Mouse (Mus musculus) MEL (cell line): ENCODE measurements around the gene Fam78b. TPM values are rescaled to one million over a fixed set of nuclear protein-coding genes. Genes with fewer than 3 reads are reported as not detected.

Source experiments
- DNase-seq: peaks from one replicate; pipeline ENCODE4 v3.0.0; 2011; ENCODE audit warnings: low read depth, low spot score
- H3K27ac ChIP-seq: 2 replicates; pipeline ENCODE4 v1.5.1; 2012; ENCODE audit warnings: low read depth, mild to moderate bottlenecking, control low read depth, low read length, moderate library complexity; ENCODE audit not compliant: control insufficient read depth
- H3K27me3 ChIP-seq, 2 experiments: fragments of 150-350 bp in 1 of 2; sonication (generic) in 1 of 2; 2 replicates each; pipeline ENCODE4 v1.6.1; 2012; ENCODE audit warnings: low read length in 2 of 2, mild to moderate bottlenecking in 2 of 2, improper control_type of control experiment in 1 of 2, moderate library complexity in 1 of 2; ENCODE audit not compliant: insufficient read depth in 2 of 2, control insufficient read depth in 1 of 2
- H3K36me3 ChIP-seq, 2 experiments: 2 replicates each; pipeline ENCODE4 v1.6.1; 2012 to 2014; ENCODE audit warnings: low read length in 2 of 2, improper control_type of control experiment in 1 of 2, inconsistent platforms in 1 of 2, mild to moderate bottlenecking in 1 of 2; ENCODE audit not compliant: insufficient read depth in 2 of 2, control insufficient read depth in 1 of 2
- H3K4me1 ChIP-seq, 2 experiments: fragments of 150-350 bp in 1 of 2; sonication (generic) in 1 of 2; 2 replicates each; pipeline ENCODE4 v1.6.1; 2012; ENCODE audit warnings: low read length in 2 of 2, improper control_type of control experiment in 1 of 2, mild to moderate bottlenecking in 1 of 2; ENCODE audit not compliant: insufficient read depth in 2 of 2, control insufficient read depth in 1 of 2
- H3K4me3 ChIP-seq, 2 experiments: fragments of 150-350 bp in 1 of 2; sonication (generic) in 1 of 2; 2 replicates each; pipeline ENCODE4 v1.5.1; 2012; ENCODE audit warnings: low read depth in 2 of 2, low read length in 2 of 2, mild to moderate bottlenecking in 2 of 2, moderate library complexity in 2 of 2, control low read depth in 1 of 2, improper control_type of control experiment in 1 of 2; ENCODE audit not compliant: control insufficient read depth in 1 of 2, insufficient read depth in 1 of 2
- H3K79me2 ChIP-seq: 2 replicates; pipeline ENCODE4 v1.6.1; 2012; ENCODE audit warnings: mild to moderate bottlenecking, low read length, moderate library complexity; ENCODE audit not compliant: control insufficient read depth, poor library complexity, insufficient read depth
- H3K9ac ChIP-seq: 2 replicates; pipeline ENCODE4 v1.6.1; 2012; ENCODE audit warnings: low read depth, mild to moderate bottlenecking, control low read depth, low read length, moderate library complexity; ENCODE audit not compliant: control insufficient read depth, poor library complexity, severe bottlenecking
- H3K9me3 ChIP-seq: fragments of 150-350 bp; sonication (generic); replicated peaks from 2 replicates; pipeline ENCODE4 v1.6.1; 2012; ENCODE audit warnings: mild to moderate bottlenecking, low read length, improper control_type of control experiment, moderate library complexity; ENCODE audit not compliant: insufficient read depth
- BHLHE40 ChIP-seq: IDR thresholded peaks from 2 replicates; pipeline ENCODE4 v1.6.1; 2012; ENCODE audit warnings: low read depth, mild to moderate bottlenecking, inconsistent platforms, low read length, improper control_type of control experiment, borderline replicate concordance
- CHD1 ChIP-seq: IDR thresholded peaks from 2 replicates; pipeline ENCODE4 v1.6.1; 2012; ENCODE audit warnings: low read depth, mild to moderate bottlenecking, inconsistent platforms, low read length, improper control_type of control experiment
- CHD2 ChIP-seq: IDR thresholded peaks from 2 replicates; pipeline ENCODE4 v1.6.1; 2011; ENCODE audit warnings: low read length, improper control_type of control experiment
- E2F4 ChIP-seq: IDR thresholded peaks from 2 replicates; pipeline ENCODE4 v1.6.1; 2011; ENCODE audit warnings: low read depth, low read length, improper control_type of control experiment, borderline replicate concordance
- ELF1 ChIP-seq: IDR thresholded peaks from 2 replicates; pipeline ENCODE4 v1.6.1; 2014; ENCODE audit warnings: low read depth, mild to moderate bottlenecking, inconsistent platforms, low read length, improper control_type of control experiment, moderate library complexity
- HCFC1 ChIP-seq: IDR thresholded peaks from 2 replicates; pipeline ENCODE4 v1.6.1; 2012; ENCODE audit warnings: low read depth, mild to moderate bottlenecking, inconsistent platforms, low read length, improper control_type of control experiment, moderate library complexity
- MAX ChIP-seq: IDR thresholded peaks from 2 replicates; pipeline ENCODE4 v1.6.1; 2011; ENCODE audit warnings: low read length, improper control_type of control experiment
- MEF2A ChIP-seq: IDR thresholded peaks from 2 replicates; pipeline ENCODE4 v1.6.1; 2014; ENCODE audit warnings: low read depth, mild to moderate bottlenecking, inconsistent platforms, low read length, improper control_type of control experiment; ENCODE audit not compliant: poor library complexity, insufficient replicate concordance, severe bottlenecking; ENCODE audit errors: extremely low read depth
- MXI1 ChIP-seq: IDR thresholded peaks from 2 replicates; pipeline ENCODE4 v1.6.1; 2011; ENCODE audit warnings: mild to moderate bottlenecking, low read depth, low read length, improper control_type of control experiment
- MYB ChIP-seq: IDR thresholded peaks from 2 replicates; pipeline ENCODE4 v1.6.1; 2011; ENCODE audit warnings: mild to moderate bottlenecking, low read depth, low read length, improper control_type of control experiment
- POLR2A ChIP-seq, 2 experiments: IDR thresholded peaks; 2 replicates each; pipeline ENCODE4 v1.6.1; 2011 to 2012; ENCODE audit warnings: low read length in 2 of 2, mild to moderate bottlenecking in 2 of 2, control low read depth in 1 of 2, improper control_type of control experiment in 1 of 2, low read depth in 1 of 2, moderate library complexity in 1 of 2; ENCODE audit not compliant: control insufficient read depth in 1 of 2, insufficient read depth in 1 of 2, poor library complexity in 1 of 2
- POLR2AphosphoS2 ChIP-seq: IDR thresholded peaks from 2 replicates; pipeline ENCODE4 v1.6.1; 2011; ENCODE audit warnings: low read length, improper control_type of control experiment
- POLR2AphosphoS5 ChIP-seq: IDR thresholded peaks from 2 replicates; pipeline ENCODE4 v1.6.1; 2012; ENCODE audit warnings: low read depth, borderline replicate concordance, mild to moderate bottlenecking, inconsistent platforms, low read length, moderate library complexity, mixed read lengths
- TAL1 ChIP-seq: IDR thresholded peaks from 2 replicates; pipeline ENCODE4 v1.6.1; 2012; ENCODE audit warnings: mild to moderate bottlenecking, inconsistent platforms, low read length, moderate library complexity, mixed read lengths
- TBP ChIP-seq: IDR thresholded peaks from 2 replicates; pipeline ENCODE4 v1.8.0; 2011; ENCODE audit warnings: low read depth, low read length, improper control_type of control experiment
- TCF12 ChIP-seq: IDR thresholded peaks from 2 replicates; pipeline ENCODE4 v1.6.1; 2014; ENCODE audit warnings: low read depth, mild to moderate bottlenecking, inconsistent platforms, low read length, improper control_type of control experiment, moderate library complexity
- USF1 ChIP-seq: IDR thresholded peaks from 2 replicates; pipeline ENCODE4 v1.6.1; 2014; ENCODE audit warnings: low read depth, mild to moderate bottlenecking, inconsistent platforms, low read length, improper control_type of control experiment, moderate library complexity
- USF2 ChIP-seq, 2 experiments: IDR thresholded peaks; 2 replicates each; pipeline ENCODE4 v1.6.1; 2011 to 2012; ENCODE audit warnings: improper control_type of control experiment in 2 of 2, low read length in 2 of 2, borderline replicate concordance in 1 of 2, inconsistent platforms in 1 of 2, low read depth in 1 of 2, mild to moderate bottlenecking in 1 of 2; ENCODE audit not compliant: insufficient read depth in 1 of 2
- ZNF384 ChIP-seq: IDR thresholded peaks from 2 replicates; pipeline ENCODE4 v1.6.1; 2012; ENCODE audit warnings: low read depth, mild to moderate bottlenecking, inconsistent platforms, low read length, improper control_type of control experiment
- polyA plus RNA-seq, 2 experiments: library from polyadenylated mRNA; stranded (reverse) in 1 of 2; unstranded in 1 of 2; fragments of >175 nt in 1 of 2; fragments of >200 nt in 1 of 2; gene quantifications; 2 replicates each; pipeline versions ENCODE4 v1.2.1 to v1.2.4; 2012; ENCODE audit warnings: low replicate concordance in 2 of 2, low read depth in 1 of 2; ENCODE audit not compliant: insufficient read length in 2 of 2, insufficient read depth in 1 of 2, missing spikeins in 1 of 2
- total RNA-seq: library from RNA; depleted of rRNA; stranded (reverse); fragments of 300-350 nt; gene quantifications from 2 replicates; pipeline ENCODE4 v1.2.3, GENCODE M21; 2012

Gene Fam78b
- total and polyA plus RNA-seq, 3 experiments, result not detected

DNA sequence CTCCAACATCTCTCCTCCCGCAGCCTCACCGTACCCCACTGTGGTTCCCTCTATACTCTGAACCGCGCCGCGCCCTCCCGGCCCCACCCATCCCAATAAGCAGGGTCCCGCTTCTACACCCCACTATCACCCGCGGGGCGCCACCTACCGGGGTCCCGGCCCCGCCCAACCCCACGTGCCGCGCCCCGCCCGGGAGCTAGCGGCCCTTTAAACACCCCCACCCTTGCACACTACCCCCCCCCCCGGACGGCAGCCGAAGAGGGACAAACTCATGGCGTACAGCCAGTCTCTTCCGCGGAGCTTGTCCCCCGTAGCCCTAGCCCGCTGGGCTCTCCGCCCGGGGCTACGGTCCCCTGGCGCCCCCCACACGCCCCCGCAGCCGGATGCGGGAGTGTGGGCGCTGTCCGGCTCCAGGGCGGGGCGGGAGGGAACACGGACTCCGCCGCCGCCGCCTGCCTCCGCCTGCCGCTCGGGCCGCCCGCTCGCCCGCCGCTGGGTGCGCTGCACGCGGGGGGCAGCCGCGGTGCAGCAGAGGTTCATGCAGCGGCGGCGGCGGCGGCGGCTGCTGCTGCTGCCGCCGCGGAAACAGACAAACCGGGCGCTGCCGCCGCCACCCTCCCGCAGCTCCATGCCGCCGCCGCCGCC, 566 bp upstream of the Fam78b start:
- H3K79me2 ChIP-seq, result no peaks in the 10 kb centered on the region
- H3K27me3 ChIP-seq, result no peaks in the 10 kb centered on the region
- H3K9me3 ChIP-seq, result no peaks in the 10 kb centered on the region
- H3K36me3 ChIP-seq, result no peaks in the 10 kb centered on the region
- no peak overlapping the region for H3K27ac ChIP-seq
- no peak overlapping the region for H3K9ac ChIP-seq
- TF ChIP-seq ELF1 (no peak), TAL1 (no peak), USF2 (IDR thresholded peaks at IDR 0.05; ENCODE audit: borderline replicate concordance in 1 of 2, insufficient read depth in 1 of 2, low read depth in 1 of 2, low read length in 2 of 2) (no peak), E2F4 (no peak), MXI1 (no peak), USF1 (no peak), MAX (no peak), ZNF384 (no peak)
- DNase-seq, result no peak
- no peak overlapping the region for H3K4me3 ChIP-seq
- H3K4me1 ChIP-seq, result no peaks in the 10 kb centered on the region

DNA sequence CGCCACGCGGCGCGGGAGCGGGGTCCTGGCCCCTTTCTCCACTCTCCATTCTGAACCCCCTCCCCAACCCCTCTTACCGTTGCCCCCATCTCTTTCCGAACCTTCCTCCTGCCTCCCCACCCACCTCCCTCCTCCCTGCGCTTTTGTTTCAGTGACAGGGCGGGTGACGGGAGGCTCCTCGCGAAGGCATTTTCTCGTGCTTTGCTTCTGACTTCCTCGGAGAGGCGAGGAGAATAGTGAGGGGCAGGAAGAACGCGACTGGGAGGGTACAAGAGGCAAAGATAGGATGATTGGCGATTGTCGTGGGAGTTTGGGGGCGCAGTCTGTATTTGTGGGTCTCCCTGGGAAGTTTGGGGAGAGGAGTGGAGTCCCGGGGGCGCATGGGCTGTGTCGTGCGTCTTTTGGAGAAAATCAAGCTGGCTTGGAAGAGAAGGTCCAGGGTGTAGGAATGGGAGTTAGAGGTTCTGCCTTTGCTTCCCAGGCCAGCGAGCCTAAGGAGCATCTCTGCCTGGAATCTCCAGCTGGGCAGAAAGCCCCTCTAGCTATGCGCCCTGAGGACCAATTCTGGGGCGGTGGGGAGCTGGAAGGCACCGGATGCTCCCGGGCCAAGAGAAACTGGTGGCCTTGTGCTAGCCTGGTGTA, 748 bp downstream of the Fam78b start:
- Histone ChIP-seq H3K27me3 (no peaks in the 10 kb centered on the region), H3K27ac (no peak overlapping the region), H3K4me1 (no peaks in the 10 kb centered on the region), H3K79me2 (no peaks in the 10 kb centered on the region), H3K36me3 (no peaks in the 10 kb centered on the region), H3K4me3 (no peak overlapping the region), H3K9ac (no peak overlapping the region), H3K9me3 (no peaks in the 10 kb centered on the region)
- no peak for TF ChIP-seq HCFC1
- TF ChIP-seq TCF12, result no peak
- TF ChIP-seq POLR2A (IDR thresholded peaks at IDR 0.05; ENCODE audit: control insufficient read depth in 1 of 2, insufficient read depth in 1 of 2, low read depth in 1 of 2, low read length in 2 of 2, poor library complexity in 1 of 2), result no peak
- TF ChIP-seq POLR2AphosphoS2, result no peak
- no peak for TF ChIP-seq TBP
- TF ChIP-seq ZNF384, result no peak
- no peak for TF ChIP-seq MYB
- no peak for TF ChIP-seq POLR2AphosphoS5
- no peak for TF ChIP-seq E2F4
- TF ChIP-seq BHLHE40, result no peak
- TF ChIP-seq MEF2A, result no peak
- TF ChIP-seq MXI1, result no peak
- no peak for TF ChIP-seq CHD1
- TF ChIP-seq CHD2, result no peak
- DNase-seq, result no peak
